Mouse (Mus musculus) forebrain, embryonic 11.5 days (tissue): ENCODE data around the gene Pkp4. TPM values are rescaled to one million over a fixed set of nuclear protein-coding genes. Genes with fewer than 3 reads are reported as not detected.

ENCODE experiments used
- ATAC-seq: fragments of 200-750 bp; cut with Nextera tagmentation; replicated peaks from 2 replicates; pipeline ENCODE4 v1.8.0; 2017; ENCODE audit warnings: moderate TSS enrichment; ENCODE audit not compliant: low FRiP score
- DNase-seq: peaks from one replicate; pipeline ENCODE4 v3.0.0-alpha.2; 2017; ENCODE audit warnings: low spot score
- H3K27ac ChIP-seq: fragments of 300-500 bp; sonication (generic); 2 replicates; pipeline ENCODE4 v1.5.1; 2014; ENCODE audit warnings: low read depth, low read length
- H3K27me3 ChIP-seq: fragments of 300-500 bp; sonication (generic); 2 replicates; pipeline ENCODE4 v1.6.1; 2014; ENCODE audit warnings: mild to moderate bottlenecking, low read length, mixed read lengths; ENCODE audit not compliant: control insufficient read depth, insufficient read depth
- H3K36me3 ChIP-seq: fragments of 300-500 bp; sonication (generic); 2 replicates; pipeline ENCODE4 v1.6.1; 2014; ENCODE audit warnings: mild to moderate bottlenecking, low read length, moderate library complexity, mixed read lengths; ENCODE audit not compliant: control insufficient read depth, insufficient read depth
- H3K4me1 ChIP-seq: fragments of 300-500 bp; sonication (generic); replicated peaks from 2 replicates; pipeline ENCODE4 v1.6.1; 2014; ENCODE audit warnings: low read length, mixed read lengths; ENCODE audit not compliant: control insufficient read depth, insufficient read depth
- H3K4me2 ChIP-seq: fragments of 300-500 bp; sonication (generic); 2 replicates; pipeline ENCODE4 v1.6.1; 2014; ENCODE audit warnings: low read depth, mild to moderate bottlenecking, low read length, moderate library complexity, mixed read lengths; ENCODE audit not compliant: severe bottlenecking
- H3K4me3 ChIP-seq: fragments of 300-500 bp; sonication (generic); 2 replicates; pipeline ENCODE4 v1.5.1; 2014; ENCODE audit warnings: low read depth, low read length
- H3K9ac ChIP-seq: fragments of 300-500 bp; sonication (generic); 2 replicates; pipeline ENCODE4 v1.6.1; 2014; ENCODE audit warnings: low read length
- H3K9me3 ChIP-seq: fragments of 300-500 bp; sonication (generic); 2 replicates; pipeline ENCODE4 v1.6.1; 2016; ENCODE audit warnings: low read length, mixed read lengths; ENCODE audit not compliant: control insufficient read depth
- WGBS: fragments of 180-500 bp; shearing (Covaris S2); extraction: QIAGEN DNeasy Blood & Tissue Kit; methylation state at CpG from one replicate; pipeline ENCODE4 v1.1.7; 2014; 5-methylcytosine and 5-hydroxymethylcytosine counted together
- polyA plus RNA-seq: library from polyadenylated mRNA; unstranded; fragments of >200 nt; fragmentation: Nextera tagmentation; extraction: Ambion mirVana; gene quantifications from 2 replicates; pipeline ENCODE4 v1.2.1, GENCODE M21; 2014

Gene Pkp4
- polyA plus RNA-seq, 1 experiment from 2014 or later, result 24.5 TPM

DNA sequence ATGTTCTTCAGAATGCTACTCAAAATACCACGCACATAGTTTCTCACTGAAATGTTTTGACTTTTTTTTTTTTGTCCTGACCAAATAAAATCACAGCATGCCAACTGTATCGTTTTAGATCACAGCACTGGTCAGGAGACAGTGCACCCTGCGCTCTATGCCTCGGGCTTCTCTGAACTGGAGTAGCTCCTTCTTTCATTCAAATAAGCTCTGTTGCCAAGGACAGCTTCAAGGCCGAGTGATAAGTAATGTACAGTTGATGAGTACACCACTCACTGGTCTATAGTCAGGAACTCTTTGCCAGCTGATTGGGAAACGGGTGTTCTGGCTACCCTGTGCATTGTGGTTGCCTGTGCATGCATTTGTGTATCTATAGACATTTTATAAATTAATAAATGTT, 141.8 kb downstream of the Pkp4 start:
- DNase-seq (no peak), ATAC-seq (no peak)
- Histone ChIP-seq H3K9ac (no peak overlapping the region), H3K4me2 (no peak overlapping the region), H3K27me3 (no peaks in the 10 kb centered on the region), H3K27ac (no peak overlapping the region), H3K36me3 (no peaks in the 10 kb centered on the region; the same call in 1 of the 2 replicates), H3K4me1 (peaks cover 3% of the 10 kb centered on the region; the same call in 1 of the 2 replicates), H3K4me3 (no peak overlapping the region), H3K9me3 (no peaks in the 10 kb centered on the region)
- WGBS, result 76% methylated on average over 6 of the region's 6 CpGs

DNA sequence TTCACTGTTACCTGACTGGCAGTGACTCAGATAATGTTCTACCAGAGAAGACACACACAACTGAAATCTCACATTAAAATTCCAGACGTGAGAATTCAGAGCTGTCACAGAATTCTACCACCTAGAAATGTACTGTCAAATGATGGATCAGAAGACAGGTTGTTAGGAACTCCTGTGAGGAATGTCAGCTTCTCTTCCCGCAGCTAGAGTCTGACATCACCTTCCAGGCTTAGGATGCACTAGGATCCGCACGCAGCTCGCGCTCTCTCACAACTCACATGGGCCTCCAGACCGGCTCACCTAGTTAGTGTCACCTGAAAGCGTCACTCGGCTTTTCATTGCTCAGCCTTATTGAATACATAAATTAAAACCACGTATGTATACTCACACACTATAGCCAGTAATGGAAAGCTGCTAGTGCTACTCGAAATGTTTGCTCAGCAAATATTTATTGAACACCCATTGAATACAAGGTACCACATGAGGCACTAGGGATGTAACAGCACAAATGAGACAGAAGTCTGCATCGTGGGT, 142.9 kb downstream of the Pkp4 start:
- Histone ChIP-seq H3K27ac (no peak overlapping the region), H3K4me3 (no peak overlapping the region)
- WGBS, result 94% methylated on average over 12 of the region's 12 CpGs

DNA sequence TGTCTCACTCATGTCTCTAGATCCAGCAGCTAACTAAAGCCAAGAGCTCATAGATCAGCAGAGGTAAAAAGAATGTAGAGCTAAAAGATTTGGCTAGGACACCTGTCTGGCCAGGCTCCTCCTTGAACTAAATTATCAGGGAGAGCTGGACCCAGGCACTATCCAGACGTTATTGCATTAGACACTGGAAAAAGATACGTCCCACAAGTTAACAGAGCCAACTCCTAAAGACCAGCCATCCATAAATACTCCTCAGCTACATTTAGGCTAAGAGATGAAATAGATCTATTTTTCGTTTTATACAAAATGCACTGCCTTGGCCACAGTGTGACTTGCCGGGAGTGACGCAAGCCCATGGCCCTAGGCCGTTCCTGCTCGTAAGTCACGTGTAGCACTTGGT, 146.7 kb downstream of the Pkp4 start:
- no peak for DNase-seq
- no peaks in the 10 kb centered on the region for H3K27me3 ChIP-seq
- no peaks in the 10 kb centered on the region; the same call in 1 of the 2 replicates for H3K36me3 ChIP-seq
- 92% methylated on average over 8 of the region's 8 CpGs for WGBS
- no peak overlapping the region for H3K27ac ChIP-seq
- H3K4me2 ChIP-seq, result no peak overlapping the region
- H3K4me1 ChIP-seq, result no peaks in the 10 kb centered on the region
- H3K9me3 ChIP-seq, result no peaks in the 10 kb centered on the region
- H3K9ac ChIP-seq, result no peak overlapping the region
- ATAC-seq, result no peak
- no peak overlapping the region for H3K4me3 ChIP-seq

More for the DNA sequence above, 142.9 kb downstream of the Pkp4 start:
- DNase-seq (no peak), ATAC-seq (no peak)
- no peaks in the 10 kb centered on the region for H3K9me3 ChIP-seq
- no peaks in the 10 kb centered on the region; the same call in 1 of the 2 replicates for H3K36me3 ChIP-seq
- no peak overlapping the region for H3K4me2 ChIP-seq
- H3K4me1 ChIP-seq, result peaks cover 3% of the 10 kb centered on the region; the same call in 1 of the 2 replicates
- H3K9ac ChIP-seq, result no peak overlapping the region
- H3K27me3 ChIP-seq, result no peaks in the 10 kb centered on the region

GRCm38 (mm10) chr2:59308055-59308454, 147.4 kb downstream of the Pkp4 start:
- no peaks in the 10 kb centered on the region; the same call in 1 of the 2 replicates for H3K36me3 ChIP-seq
- WGBS, result 94% methylated on average over 19 of the region's 19 CpGs
- no peak overlapping the region for H3K4me3 ChIP-seq
- no peak overlapping the region for H3K4me2 ChIP-seq
- no peak overlapping the region for H3K27ac ChIP-seq
- H3K9ac ChIP-seq, result no peak overlapping the region
- ATAC-seq (no peak), DNase-seq (no peak)
- no peaks in the 10 kb centered on the region for H3K27me3 ChIP-seq
- H3K4me1 ChIP-seq, result no peaks in the 10 kb centered on the region
- H3K9me3 ChIP-seq, result no peaks in the 10 kb centered on the region

GRCm38 (mm10) chr2:59313293-59313692, 152.6 kb downstream of the Pkp4 start:
- WGBS, result 84% methylated on average over 6 of the region's 6 CpGs
- H3K4me3 ChIP-seq, result no peak overlapping the region
- H3K9me3 ChIP-seq, result peaks cover 3% of the 10 kb centered on the region
- H3K9ac ChIP-seq, result no peak overlapping the region
- ATAC-seq (no peak; the same call in 1 of the 2 replicates), DNase-seq (no peak)
- no peaks in the 10 kb centered on the region for H3K27me3 ChIP-seq
- H3K27ac ChIP-seq, result 0 out of 2 replicates have a peak overlapping the region, but pooled peaks have one; percentile 25
- H3K4me2 ChIP-seq, result no peak overlapping the region
- H3K4me1 ChIP-seq, result no peaks in the 10 kb centered on the region
- H3K36me3 ChIP-seq, result peaks cover 5% of the 10 kb centered on the region

DNA sequence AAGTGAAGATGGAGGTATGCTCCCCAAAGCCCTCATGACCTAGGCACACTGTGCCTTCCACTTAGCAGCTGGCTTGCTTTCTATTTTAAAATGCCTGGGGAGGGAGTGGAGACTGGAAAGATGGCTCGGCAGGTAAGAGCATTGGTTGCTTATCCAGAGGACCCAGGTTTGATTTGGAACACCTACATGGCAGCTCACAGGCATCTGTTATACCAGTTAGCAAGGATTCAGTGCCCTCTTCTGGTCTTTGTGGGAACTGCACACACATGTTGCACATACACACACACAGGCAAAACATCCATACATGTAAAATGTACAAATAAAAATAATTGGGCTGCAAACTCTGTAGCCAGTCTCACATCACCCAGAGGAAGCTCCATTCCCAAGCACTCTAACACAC, 158.0 kb downstream of the Pkp4 start:
- WGBS, result 93% methylated on average over 1 of the region's 1 CpGs
- DNase-seq (no peak), ATAC-seq (no peak)
- Histone ChIP-seq H3K27me3 (no peaks in the 10 kb centered on the region), H3K36me3 (peaks cover 19% of the 10 kb centered on the region), H3K4me1 (no peaks in the 10 kb centered on the region), H3K27ac (no peak overlapping the region), H3K4me2 (no peak overlapping the region), H3K9ac (no peak overlapping the region), H3K9me3 (peaks cover 10% of the 10 kb centered on the region), H3K4me3 (no peak overlapping the region)

DNA sequence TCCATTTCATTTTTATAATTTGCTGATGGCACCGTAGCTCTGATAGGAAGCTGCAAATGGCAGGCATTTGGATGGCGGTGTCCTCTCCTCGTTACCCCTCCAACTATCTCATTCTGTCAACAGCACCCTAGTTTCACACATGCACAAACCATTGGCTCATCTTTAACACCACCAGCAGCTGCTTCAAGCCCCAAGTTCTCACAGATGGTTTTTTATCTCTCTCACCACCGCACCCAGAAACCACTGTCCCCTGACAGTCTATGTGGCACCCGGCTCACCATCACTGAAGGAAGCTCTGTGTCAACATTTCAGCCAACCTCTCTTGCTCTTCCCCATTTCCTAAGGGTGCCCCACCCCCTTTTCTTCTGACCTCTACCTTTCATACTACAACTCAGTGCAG, 167.3 kb downstream of the Pkp4 start:
- 98% methylated on average over 5 of the region's 5 CpGs for WGBS
- no peak for ATAC-seq
- no peaks in the 10 kb centered on the region for H3K9me3 ChIP-seq
- no peak overlapping the region for H3K27ac ChIP-seq
- no peaks in the 10 kb centered on the region for H3K27me3 ChIP-seq
- no peak overlapping the region for H3K9ac ChIP-seq
- no peak for DNase-seq
- H3K36me3 ChIP-seq, result no peaks in the 10 kb centered on the region; the same call in 1 of the 2 replicates
- no peaks in the 10 kb centered on the region for H3K4me1 ChIP-seq
- no peak overlapping the region for H3K4me3 ChIP-seq
- H3K4me2 ChIP-seq, result no peak overlapping the region

DNA sequence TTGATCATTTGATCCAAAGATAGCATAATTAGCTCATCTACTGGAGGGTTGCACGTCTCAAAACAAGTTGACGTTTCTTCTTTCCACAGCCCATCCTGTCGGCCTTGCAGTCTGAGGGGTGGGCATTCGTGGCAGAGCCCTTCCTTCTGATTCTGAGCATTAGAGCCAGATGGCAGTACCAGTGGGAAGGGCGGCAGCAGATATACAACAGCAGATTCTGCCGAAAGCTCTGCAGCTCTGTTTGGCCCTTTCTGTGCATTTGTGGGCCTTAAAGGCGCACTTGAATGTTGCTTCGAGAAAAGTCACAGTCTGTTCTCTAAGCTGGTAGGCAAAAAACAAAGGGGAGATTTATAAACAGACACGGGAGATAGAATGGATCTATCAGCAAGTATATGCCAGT, 170.4 kb downstream of the Pkp4 start:
- Histone ChIP-seq H3K4me2 (no peak overlapping the region), H3K9me3 (no peaks in the 10 kb centered on the region), H3K4me3 (no peak overlapping the region), H3K36me3 (no peaks in the 10 kb centered on the region; the same call in 1 of the 2 replicates), H3K4me1 (no peaks in the 10 kb centered on the region), H3K27me3 (no peaks in the 10 kb centered on the region), H3K9ac (no peak overlapping the region), H3K27ac (no peak overlapping the region)
- no peak for ATAC-seq
- DNase-seq, result no peak
- 88% methylated on average over 9 of the region's 9 CpGs for WGBS

GRCm38 (mm10) chr2:59332523-59332922, 171.9 kb downstream of the Pkp4 start:
- Histone ChIP-seq H3K4me3 (no peak overlapping the region), H3K4me2 (no peak overlapping the region), H3K9me3 (no peaks in the 10 kb centered on the region), H3K36me3 (no peaks in the 10 kb centered on the region; the same call in 1 of the 2 replicates), H3K9ac (no peak overlapping the region), H3K4me1 (no peaks in the 10 kb centered on the region), H3K27me3 (no peaks in the 10 kb centered on the region), H3K27ac (no peak overlapping the region)
- no peak for ATAC-seq
- no peak for DNase-seq
- 85% methylated on average over 4 of the region's 4 CpGs for WGBS
